Mouse (Mus musculus): ENCODE measurements around the gene Limch1.

- TF ChIP-seq POLR2A (IDR thresholded peaks at IDR 0.05; ENCODE audit: control insufficient read depth, low read depth, low read length) (no peak), CTCF (IDR thresholded peaks at IDR 0.05; ENCODE audit: control insufficient read depth, insufficient read depth, insufficient replicate concordance, low read depth, low read length) (no peak)
These were observed 356.4 kb downstream of the Limch1 start for GRCm38 (mm10) chr5:67101793-67102600.
